Mouse (Mus musculus) lung, embryonic 16.5 days (tissue): Measurements from ENCODE around the gene Bach2. TPM values are rescaled to one million over a fixed set of nuclear protein-coding genes. Genes with fewer than 3 reads are reported as not detected.

Source experiments
- ATAC-seq: fragments of 200-750 bp; cut with Nextera tagmentation; 2 replicates; pipeline ENCODE4 v1.8.0; 2017; ENCODE audit warnings: low read depth, mild to moderate bottlenecking, moderate library complexity
- H3K27ac ChIP-seq: fragments of 300-500 bp; sonication (generic); 2 replicates; pipeline ENCODE4 v1.5.1; 2014; ENCODE audit warnings: mild to moderate bottlenecking, control low read depth, low read length
- H3K27me3 ChIP-seq: fragments of 300-500 bp; sonication (generic); 2 replicates; pipeline ENCODE4 v1.6.1; 2014; ENCODE audit warnings: low read depth, low read length, mixed read lengths; ENCODE audit not compliant: control insufficient read depth, insufficient read depth
- H3K36me3 ChIP-seq: fragments of 300-500 bp; sonication (generic); 2 replicates; pipeline ENCODE4 v1.6.1; 2014; ENCODE audit warnings: low read length; ENCODE audit not compliant: control insufficient read depth, insufficient read depth
- H3K4me1 ChIP-seq: fragments of 300-500 bp; sonication (generic); replicated peaks from 2 replicates; pipeline ENCODE4 v1.6.1; 2014; ENCODE audit warnings: low read length, mixed read lengths; ENCODE audit not compliant: control insufficient read depth, insufficient read depth
- H3K4me2 ChIP-seq: fragments of 300-500 bp; sonication (generic); 2 replicates; pipeline ENCODE4 v1.6.1; 2014; ENCODE audit warnings: low read depth, low read length, control low read depth
- H3K4me3 ChIP-seq: fragments of 300-500 bp; sonication (generic); 2 replicates; pipeline ENCODE4 v1.5.1; 2014; ENCODE audit warnings: mild to moderate bottlenecking, low read length, control low read depth
- H3K9ac ChIP-seq: fragments of 300-500 bp; sonication (generic); 2 replicates; pipeline ENCODE4 v1.6.1; 2014; ENCODE audit warnings: low read length, control low read depth
- H3K9me3 ChIP-seq: fragments of 300-500 bp; sonication (generic); 2 replicates; pipeline ENCODE4 v1.6.1; 2016; ENCODE audit warnings: low read length; ENCODE audit not compliant: control insufficient read depth
- WGBS: fragments of 180-500 bp; shearing (Covaris S2); extraction: QIAGEN DNeasy Blood & Tissue Kit; methylation state at CpG from one replicate; pipeline ENCODE4 v1.1.7; 2014; 5-methylcytosine and 5-hydroxymethylcytosine counted together
- polyA plus RNA-seq: library from polyadenylated mRNA; unstranded; fragments of >200 nt; fragmentation: Nextera tagmentation; extraction: Ambion mirVana; gene quantifications from 2 replicates; pipeline ENCODE4 v1.2.1, GENCODE M21; 2015

Bach2 gene
- polyA plus RNA-seq, 1 experiment from 2014 or later: 6.7 TPM

GRCm38 (mm10) chr4:32530921-32531846 lies 292.6 kb downstream of the Bach2 start:
- ATAC-seq: peak; percentile 88
- Histone ChIP-seq H3K27me3 (no peaks in the 10 kb centered on the region), H3K4me3 (peak overlapping the region; percentile 1), H3K27ac (peak overlapping the region; percentile 11), H3K4me2 (peak overlapping the region; percentile 47), H3K36me3 (no peaks in the 10 kb centered on the region), H3K9me3 (no peaks in the 10 kb centered on the region), H3K4me1 (peaks cover 13% of the 10 kb centered on the region), H3K9ac (peak overlapping the region; percentile 21; the same call in 1 of the 2 replicates)
- 30% methylated on average over 28 of the region's 28 CpGs for whole genome bisulfite sequencing

GRCm38 (mm10) chr4:32532079-32532478 lies 293.5 kb downstream of the Bach2 start:
- H3K36me3 ChIP-seq: no peaks in the 10 kb centered on the region
- 0 out of 2 replicates have a peak overlapping the region, but pooled peaks have one; percentile 47 for H3K4me2 ChIP-seq
- no peak overlapping the region for H3K9ac ChIP-seq
- no peaks in the 10 kb centered on the region for H3K27me3 ChIP-seq
- no peak for ATAC-seq
- no peaks in the 10 kb centered on the region for H3K9me3 ChIP-seq
- no peak overlapping the region for H3K4me3 ChIP-seq
- H3K27ac ChIP-seq: no peak overlapping the region
- 57% methylated on average over 8 of the region's 8 CpGs for WGBS
- H3K4me1 ChIP-seq: peaks cover 18% of the 10 kb centered on the region

GRCm38 (mm10) chr4:32533735-32534134 lies 295.1 kb downstream of the Bach2 start:
- Histone ChIP-seq H3K4me3 (no peak overlapping the region), H3K27me3 (no peaks in the 10 kb centered on the region), H3K9me3 (no peaks in the 10 kb centered on the region), H3K36me3 (no peaks in the 10 kb centered on the region), H3K4me1 (peaks cover 23% of the 10 kb centered on the region), H3K27ac (no peak overlapping the region), H3K9ac (no peak overlapping the region), H3K4me2 (no peak overlapping the region)
- 35% methylated on average over 7 of the region's 7 CpGs for WGBS
- no peak for ATAC-seq

- H3K4me2 ChIP-seq: no peak overlapping the region
- peaks cover 22% of the 10 kb centered on the region for H3K4me1 ChIP-seq
- no peak overlapping the region for H3K4me3 ChIP-seq
- no peaks in the 10 kb centered on the region for H3K36me3 ChIP-seq
- no peaks in the 10 kb centered on the region for H3K27me3 ChIP-seq
- no peaks in the 10 kb centered on the region for H3K9me3 ChIP-seq
- no peak overlapping the region for H3K27ac ChIP-seq
- no peak for ATAC-seq
- WGBS: 82% methylated on average over 7 of the region's 7 CpGs
- no peak overlapping the region for H3K9ac ChIP-seq
These were observed 297.0 kb downstream of the Bach2 start for GRCm38 (mm10) chr4:32535626-32536025.

GRCm38 (mm10) chr4:32536870-32537508 lies 298.4 kb downstream of the Bach2 start:
- ATAC-seq: peak; percentile 26; the same call in 1 of the 2 replicates

GRCm38 (mm10) chr4:32538088-32538487 lies 299.5 kb downstream of the Bach2 start:
- ATAC-seq: peak; percentile 72; the same call in 1 of the 2 replicates
- H3K9ac ChIP-seq: no peak overlapping the region
- 20% methylated on average over 5 of the region's 5 CpGs for WGBS

More at GRCm38 (mm10) chr4:32536870-32537508, 298.4 kb downstream of the Bach2 start:
- no peaks in the 10 kb centered on the region for H3K36me3 ChIP-seq
- H3K27me3 ChIP-seq: no peaks in the 10 kb centered on the region
- H3K4me3 ChIP-seq: no peak overlapping the region
- H3K27ac ChIP-seq: no peak overlapping the region
- no peaks in the 10 kb centered on the region for H3K9me3 ChIP-seq
- no peak overlapping the region for H3K9ac ChIP-seq
- H3K4me2 ChIP-seq: no peak overlapping the region
- 69% methylated on average over 8 of the region's 8 CpGs for WGBS
- H3K4me1 ChIP-seq: peaks cover 16% of the 10 kb centered on the region

GRCm38 (mm10) chr4:32538488-32538887 lies 299.9 kb downstream of the Bach2 start:
- Histone ChIP-seq H3K36me3 (no peaks in the 10 kb centered on the region), H3K4me1 (peaks cover 13% of the 10 kb centered on the region), H3K27me3 (no peaks in the 10 kb centered on the region), H3K9ac (no peak overlapping the region), H3K4me3 (no peak overlapping the region), H3K4me2 (no peak overlapping the region), H3K9me3 (no peaks in the 10 kb centered on the region), H3K27ac (no peak overlapping the region)
- ATAC-seq: no peak
- 60% methylated on average over 4 of the region's 4 CpGs for WGBS

More at GRCm38 (mm10) chr4:32538088-32538487, 299.5 kb downstream of the Bach2 start:
- H3K36me3 ChIP-seq: no peaks in the 10 kb centered on the region
- peaks cover 14% of the 10 kb centered on the region for H3K4me1 ChIP-seq
- H3K9me3 ChIP-seq: no peaks in the 10 kb centered on the region
- H3K4me2 ChIP-seq: no peak overlapping the region
- H3K27me3 ChIP-seq: no peaks in the 10 kb centered on the region
- no peak overlapping the region for H3K27ac ChIP-seq
- no peak overlapping the region for H3K4me3 ChIP-seq

GRCm38 (mm10) chr4:32538987-32539386 lies 300.4 kb downstream of the Bach2 start:
- no peaks in the 10 kb centered on the region for H3K9me3 ChIP-seq
- no peak overlapping the region for H3K4me3 ChIP-seq
- ATAC-seq: no peak
- no peaks in the 10 kb centered on the region for H3K27me3 ChIP-seq
- 77% methylated on average over 11 of the region's 11 CpGs for WGBS
- no peak overlapping the region for H3K4me2 ChIP-seq
- H3K9ac ChIP-seq: no peak overlapping the region
- peaks cover 9% of the 10 kb centered on the region for H3K4me1 ChIP-seq
- H3K27ac ChIP-seq: no peak overlapping the region
- H3K36me3 ChIP-seq: no peaks in the 10 kb centered on the region

- H3K4me3 ChIP-seq: no peak overlapping the region
- no peaks in the 10 kb centered on the region for H3K4me1 ChIP-seq
- H3K36me3 ChIP-seq: no peaks in the 10 kb centered on the region
- H3K27me3 ChIP-seq: no peaks in the 10 kb centered on the region
- no peak for ATAC-seq
- H3K9me3 ChIP-seq: no peaks in the 10 kb centered on the region
- 84% methylated on average over 14 of the region's 14 CpGs for WGBS
- no peak overlapping the region for H3K27ac ChIP-seq
- no peak overlapping the region for H3K9ac ChIP-seq
- H3K4me2 ChIP-seq: no peak overlapping the region
These were observed 306.4 kb downstream of the Bach2 start for GRCm38 (mm10) chr4:32544821-32545545.
